Mouse (Mus musculus) adrenal gland, adult 8-10 months (tissue): ENCODE results near the gene Arl15. TPM values are rescaled to one million over a fixed set of nuclear protein-coding genes. Genes with fewer than 3 reads are reported as not detected.

Source experiments
- DNase-seq: peaks from one replicate; pipeline ENCODE4 v3.0.0; 2022
- total RNA-seq, 4 experiments: library from RNA; stranded (reverse); gene quantifications; 2 replicates each; pipeline ENCODE4 v1.2.4; 2022

Arl15 gene
- total RNA-seq, 4 experiments from 2014 or later, result 30.3 to 36.2 (median 32.6) TPM

DNA sequence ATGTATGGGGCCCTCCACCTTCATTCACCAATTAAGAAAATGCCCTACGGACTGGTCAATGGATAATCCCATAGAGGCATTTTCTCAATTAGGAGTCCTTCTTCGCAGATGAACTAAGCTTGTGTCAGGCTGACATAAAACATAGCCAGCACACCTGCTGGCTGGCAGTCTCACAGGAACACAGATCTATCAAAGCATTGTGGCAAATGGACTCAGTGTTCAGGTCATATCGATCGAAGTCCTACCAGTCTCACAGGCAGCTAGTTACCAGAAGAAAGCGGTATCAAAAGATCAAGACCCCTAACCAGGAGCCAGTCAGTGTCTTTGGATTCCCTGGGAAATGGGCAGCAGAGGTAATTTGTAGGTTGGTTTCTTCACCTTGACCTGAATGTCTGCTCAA, 274.1 kb downstream of the Arl15 start:
- no peak for DNase-seq

DNA sequence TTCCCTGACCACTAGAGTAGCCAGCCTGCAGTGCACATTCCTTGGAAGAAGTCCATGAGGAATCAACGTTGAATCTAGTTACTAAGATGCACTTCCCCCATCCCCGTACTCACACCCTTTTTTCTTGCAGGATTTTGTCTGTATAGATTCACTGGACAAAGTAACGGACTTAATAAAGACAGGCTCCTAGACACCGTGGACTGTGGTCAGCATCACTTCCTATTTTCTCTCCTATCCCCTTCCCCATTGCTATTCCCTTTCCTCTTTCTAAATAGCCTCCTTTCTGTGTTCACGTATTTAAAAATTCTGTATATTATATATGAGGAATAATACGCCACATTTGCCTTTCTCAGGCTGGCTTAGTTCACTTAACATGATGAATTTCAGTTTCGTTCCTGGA, 277.1 kb downstream of the Arl15 start:
- DNase-seq, result no peak

DNA sequence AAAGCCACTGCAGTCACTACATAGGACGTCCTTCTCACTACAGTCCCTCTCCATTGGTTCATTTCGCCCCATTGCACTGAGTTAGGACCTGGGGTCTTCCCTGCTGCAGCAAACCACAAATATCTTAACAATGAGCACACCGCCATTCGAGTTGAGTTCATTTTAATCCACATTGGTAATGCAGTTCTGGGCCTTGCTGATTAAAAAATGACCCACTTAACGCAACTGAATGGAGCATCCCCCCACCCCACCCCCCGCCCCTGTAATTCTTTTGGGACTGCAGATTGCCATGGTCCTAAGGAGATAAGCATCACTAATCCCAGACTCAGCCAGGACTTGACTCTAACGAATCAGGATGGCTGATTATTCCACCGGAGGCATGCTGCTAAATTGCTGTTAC, 280.2 kb downstream of the Arl15 start:
- no peak for DNase-seq

DNA sequence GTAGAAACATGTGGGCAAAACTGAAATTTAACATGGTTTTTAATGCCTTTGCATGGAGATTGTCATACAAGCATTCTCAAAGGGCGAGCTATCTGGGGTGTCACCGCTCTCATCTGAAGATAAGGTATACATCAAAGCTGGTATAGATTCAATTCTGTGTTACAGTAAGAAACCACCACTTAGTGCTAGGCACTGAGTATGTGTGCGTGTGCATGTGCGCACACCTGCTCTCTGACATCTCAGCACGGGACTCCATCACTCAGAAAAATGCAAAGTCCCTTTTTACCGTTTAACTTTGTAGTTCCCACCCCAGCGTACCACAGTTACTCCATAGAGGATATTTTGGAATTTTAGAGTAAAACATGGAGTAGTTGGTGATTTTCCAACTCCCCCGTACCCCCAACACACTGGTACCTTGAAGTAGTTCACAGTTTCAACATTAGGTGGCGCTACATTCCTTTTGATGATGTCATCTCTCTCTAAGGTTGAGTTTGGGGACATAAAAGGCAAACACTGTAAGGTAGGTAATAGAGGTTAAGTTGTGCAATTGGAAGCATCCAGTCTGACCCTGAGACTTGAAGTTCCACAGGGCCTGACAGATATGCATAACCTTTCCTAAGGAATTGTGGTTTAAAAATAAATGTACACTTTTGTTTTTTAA, 281.5 kb downstream of the Arl15 start:
- DNase-seq, result no peak

DNA sequence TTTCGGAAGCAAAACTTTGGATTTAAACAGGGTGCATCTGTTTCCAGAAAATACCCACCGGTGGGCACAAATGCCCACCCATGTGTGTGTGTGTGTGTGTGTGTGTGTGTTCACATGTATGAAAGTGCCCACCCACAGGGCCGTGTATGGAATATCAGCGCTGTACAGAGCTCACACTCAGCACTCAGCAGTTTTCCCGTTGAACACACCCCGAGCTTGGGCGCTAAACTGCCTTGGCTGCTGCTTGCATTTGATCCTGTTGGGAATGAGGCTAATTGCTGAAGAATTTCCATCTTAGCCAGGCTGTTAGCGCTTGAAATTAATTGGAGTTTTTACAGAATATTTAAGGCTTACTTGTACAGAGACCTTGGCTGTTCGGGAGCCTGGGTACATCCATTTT, 282.9 kb downstream of the Arl15 start:
- no peak for DNase-seq

DNA sequence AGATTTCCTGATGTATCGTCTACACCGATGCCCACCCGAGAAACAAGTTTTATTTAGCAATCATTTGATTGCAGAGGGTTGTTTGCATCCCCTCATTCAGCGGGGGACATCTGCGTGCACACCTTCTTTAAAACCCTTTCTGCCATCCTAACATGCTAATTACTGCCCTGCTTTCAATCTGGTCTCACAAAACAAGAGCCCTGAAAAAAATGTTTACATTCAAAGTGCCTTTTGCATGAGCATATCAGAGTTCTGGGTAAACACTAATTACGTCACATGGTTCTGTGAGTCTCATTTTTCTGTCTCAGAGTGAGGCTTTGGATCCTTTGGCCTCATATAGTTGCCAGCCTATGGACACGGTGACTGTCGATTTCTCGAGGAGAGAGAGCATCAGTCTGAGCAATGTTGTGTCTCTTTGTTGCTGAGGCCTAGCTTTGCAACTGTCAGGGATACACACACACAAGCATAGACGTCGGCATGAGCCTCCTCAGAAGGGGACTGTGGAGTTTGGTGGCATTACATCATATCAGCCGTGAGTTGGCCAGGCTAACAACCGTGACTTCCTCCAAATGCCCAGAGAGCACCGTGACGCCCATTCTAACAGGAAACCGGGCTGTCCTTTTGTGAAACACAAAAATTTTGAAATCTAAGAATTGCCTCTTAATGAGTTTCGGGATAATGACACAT, 283.4 kb downstream of the Arl15 start:
- no peak for DNase-seq

DNA sequence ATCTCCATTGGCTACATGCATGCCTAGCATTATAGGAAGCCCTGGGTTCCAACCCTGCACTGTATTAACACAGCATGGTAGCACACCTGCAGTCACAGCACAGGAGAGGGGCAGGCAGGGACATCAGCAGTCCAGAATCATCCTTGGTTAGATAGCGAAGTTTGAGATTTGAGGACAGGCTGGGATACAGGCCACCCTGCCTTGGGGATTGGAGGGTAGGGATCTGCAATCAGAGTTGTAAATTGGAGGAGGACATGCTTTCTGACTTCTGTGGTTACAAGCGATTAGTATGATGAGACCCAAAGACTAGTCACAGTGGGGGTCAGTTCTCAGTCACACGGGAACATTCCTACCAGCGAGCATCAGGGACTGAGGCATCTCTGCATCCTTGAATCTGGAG, 284.5 kb downstream of the Arl15 start:
- DNase-seq, result no peak

DNA sequence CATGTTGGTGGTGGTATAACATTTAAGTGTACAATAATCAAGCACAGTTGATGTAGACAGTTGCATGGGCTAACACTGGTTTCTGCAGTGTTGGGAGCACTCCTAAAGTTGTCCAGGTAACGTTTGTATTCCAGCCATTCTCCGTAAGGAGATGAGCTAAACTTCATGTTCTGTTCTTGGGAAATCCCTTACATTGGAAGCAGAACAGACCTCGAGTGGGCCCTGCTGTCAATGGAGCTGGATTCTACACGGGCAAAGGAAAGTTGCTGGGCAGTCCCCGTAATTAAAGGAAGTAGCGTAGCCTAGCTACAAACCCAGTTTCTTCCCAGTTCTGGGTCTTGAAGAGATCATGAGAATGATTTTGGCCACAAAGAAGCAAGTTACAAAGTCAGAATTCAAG, 285.4 kb downstream of the Arl15 start:
- DNase-seq, result no peak

DNA sequence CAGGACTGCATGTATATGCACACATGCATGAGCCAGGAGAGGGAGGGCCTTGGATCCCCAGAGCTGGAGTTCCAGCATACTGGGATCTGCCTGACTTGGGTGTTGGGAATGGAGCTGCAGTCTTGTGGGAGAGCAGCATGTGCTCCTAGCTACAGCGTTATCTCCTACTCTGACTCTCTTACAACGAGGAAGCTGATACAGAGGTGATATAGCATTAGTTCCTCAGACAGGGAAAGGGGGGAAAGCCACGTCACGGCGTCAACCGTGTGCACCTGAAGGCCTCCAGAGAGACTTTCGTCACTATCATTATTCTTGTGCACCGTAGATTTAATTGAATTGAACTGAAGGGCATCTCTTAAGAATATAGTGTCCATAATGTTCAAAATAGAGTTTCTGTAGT, 286.2 kb downstream of the Arl15 start:
- DNase-seq, result no peak

DNA sequence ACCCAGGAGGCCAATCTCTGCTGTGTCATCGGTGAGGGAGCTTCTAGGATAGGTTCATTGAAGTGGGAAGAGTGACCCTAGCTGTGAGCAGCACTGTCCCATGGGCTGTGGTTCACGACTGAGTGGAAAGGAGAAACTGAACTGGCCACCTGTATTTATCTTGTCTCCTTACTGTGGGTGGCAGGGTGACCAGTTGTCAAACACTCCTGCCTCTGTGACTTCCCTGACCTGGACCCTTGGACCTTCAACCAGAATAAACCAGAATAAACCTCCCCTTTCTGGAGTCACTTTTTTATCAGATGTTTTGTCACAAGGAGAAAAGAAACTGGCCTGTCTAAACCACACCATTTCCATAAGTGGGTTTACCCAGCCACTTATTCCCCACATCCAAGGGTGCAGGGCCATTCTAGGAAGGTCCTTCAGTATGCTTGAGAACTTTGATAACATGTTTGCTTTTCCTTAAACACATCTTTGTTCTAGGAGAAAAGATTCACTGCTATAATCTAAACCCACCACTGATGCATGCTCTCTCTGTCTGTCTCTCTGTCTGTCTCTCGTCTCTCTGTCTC, 289.3 kb downstream of the Arl15 start:
- DNase-seq, result no peak

DNA sequence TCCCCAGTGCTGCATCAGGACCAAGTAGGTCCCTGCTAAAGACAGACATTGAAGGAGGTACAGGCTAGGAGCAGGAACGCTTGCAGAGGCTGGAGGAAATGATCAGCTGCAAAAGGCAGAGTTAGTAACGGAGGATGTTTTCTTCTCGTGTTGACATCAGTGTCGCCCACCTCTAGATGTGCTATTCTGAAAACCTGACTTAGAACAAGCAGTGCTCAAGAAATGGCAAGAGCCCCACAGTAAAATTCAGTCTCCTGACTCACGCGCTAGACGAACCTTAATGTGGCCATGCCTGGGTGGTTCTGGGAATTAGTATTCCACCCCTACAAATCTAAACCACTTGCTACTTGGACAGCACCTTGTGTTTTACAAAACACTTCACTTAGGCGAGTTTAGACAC, 291.1 kb downstream of the Arl15 start:
- no peak for DNase-seq

DNA sequence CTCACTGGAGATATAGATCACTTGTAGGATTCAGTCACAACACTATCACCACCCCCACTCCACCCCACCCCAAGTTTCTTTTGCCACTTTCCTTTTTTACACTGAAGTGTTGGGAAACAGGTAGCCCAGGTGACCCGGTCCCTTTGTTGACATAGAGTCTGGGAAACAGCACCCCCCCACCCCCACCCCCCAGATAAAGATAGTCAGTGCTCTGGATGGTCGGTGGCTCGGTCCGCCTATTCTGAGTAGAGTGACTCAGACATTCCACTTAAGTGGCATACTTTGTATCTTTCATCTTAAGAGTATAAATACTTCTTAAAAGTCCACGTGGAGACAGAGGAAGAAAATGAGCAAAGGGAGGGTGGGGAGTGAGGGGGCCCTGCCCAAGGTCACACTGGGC, 292.0 kb downstream of the Arl15 start:
- DNase-seq, result no peak

DNA sequence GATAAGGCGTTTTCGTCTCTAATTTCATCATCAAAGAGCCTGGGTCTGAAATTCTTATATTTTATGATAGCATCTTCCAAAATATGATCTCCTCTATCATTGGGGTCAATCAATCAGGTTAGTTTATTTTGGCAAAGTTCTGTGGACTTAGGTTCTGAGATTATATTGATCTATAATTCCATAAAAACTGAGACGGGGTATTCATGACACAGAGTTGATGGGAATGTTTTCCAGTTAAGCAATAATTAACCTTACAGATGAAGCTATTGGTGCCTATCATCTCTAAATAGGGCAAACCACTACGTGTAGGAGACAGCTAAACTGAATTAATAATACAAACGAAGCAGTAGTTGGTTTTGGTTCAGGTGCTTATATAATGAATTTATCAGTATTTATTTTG, 292.5 kb downstream of the Arl15 start:
- DNase-seq, result no peak

DNA sequence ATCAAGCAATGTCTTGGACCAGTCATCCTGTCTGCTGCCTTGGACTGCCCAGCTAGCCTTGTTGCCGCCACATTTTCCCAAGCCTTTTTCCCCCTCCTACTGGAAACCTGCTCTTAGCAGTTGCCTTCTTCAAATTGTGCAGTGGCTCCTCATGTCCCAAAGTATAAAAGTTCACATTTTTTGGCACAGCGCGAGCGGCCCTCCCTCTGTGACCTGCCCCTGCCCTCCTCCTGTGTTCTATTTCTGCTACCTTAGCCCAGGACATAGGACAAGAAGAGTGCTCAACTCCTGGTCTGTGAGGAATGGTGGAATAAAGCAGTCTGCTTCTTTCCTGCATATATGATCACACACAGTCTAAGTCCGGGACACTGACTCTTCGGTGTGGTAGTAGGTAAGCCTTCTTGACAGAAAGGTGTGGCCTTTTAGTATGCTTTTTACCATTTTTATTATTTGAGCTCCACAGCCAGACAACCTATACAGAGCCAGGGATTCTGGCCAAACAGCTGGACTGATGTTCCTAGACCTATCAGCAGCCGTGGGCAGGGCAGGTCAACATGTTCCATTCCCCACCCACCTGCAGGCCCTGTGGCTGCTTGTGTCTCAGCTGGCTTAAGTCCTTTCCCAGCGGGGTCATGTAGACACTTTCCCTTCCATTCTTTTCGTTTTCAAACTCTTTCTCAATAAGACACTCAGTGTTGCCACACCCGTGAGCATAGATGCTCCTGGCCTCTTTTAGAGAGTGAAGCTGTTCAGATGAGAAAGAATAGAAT, 293.6 kb downstream of the Arl15 start:
- DNase-seq, result no peak

DNA sequence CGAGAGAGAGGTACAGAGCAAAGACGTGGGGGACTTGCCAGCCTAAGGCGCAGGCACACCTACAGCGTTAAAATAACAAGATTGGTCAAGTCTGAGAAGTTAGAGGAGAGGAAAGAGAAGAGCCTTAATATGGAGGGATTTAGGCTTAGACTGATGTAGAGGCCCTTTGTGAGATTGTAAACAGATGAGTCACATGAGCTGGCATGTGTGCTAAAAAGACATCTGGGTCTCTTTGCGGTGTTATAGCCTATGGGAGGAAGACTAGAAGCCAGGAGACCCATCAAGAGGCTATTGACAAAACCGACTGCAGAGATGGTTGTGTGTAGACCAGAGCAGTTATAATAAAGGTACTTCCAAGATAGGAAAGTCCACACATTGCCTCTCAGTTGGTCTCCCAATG, 296.5 kb downstream of the Arl15 start:
- no peak for DNase-seq

DNA sequence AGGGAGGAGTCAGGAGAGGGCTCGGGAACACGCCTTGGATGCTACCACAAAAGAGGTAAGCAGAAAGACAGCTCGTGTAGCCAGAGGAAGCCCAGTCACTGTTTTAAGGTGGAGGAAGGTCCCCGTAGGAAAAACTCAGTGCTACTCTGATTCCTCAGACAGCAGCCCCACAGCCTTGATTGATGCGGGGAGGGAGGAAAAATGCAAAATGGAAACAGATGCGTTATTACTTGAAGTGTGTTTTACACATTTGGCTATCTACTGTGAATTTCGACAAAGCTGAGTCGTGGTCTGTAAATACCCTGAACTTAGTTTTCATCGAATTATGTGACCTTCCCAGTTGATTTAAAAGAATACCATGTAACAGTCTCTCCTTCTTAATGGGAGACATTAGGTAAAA, 296.9 kb downstream of the Arl15 start:
- no peak for DNase-seq

DNA sequence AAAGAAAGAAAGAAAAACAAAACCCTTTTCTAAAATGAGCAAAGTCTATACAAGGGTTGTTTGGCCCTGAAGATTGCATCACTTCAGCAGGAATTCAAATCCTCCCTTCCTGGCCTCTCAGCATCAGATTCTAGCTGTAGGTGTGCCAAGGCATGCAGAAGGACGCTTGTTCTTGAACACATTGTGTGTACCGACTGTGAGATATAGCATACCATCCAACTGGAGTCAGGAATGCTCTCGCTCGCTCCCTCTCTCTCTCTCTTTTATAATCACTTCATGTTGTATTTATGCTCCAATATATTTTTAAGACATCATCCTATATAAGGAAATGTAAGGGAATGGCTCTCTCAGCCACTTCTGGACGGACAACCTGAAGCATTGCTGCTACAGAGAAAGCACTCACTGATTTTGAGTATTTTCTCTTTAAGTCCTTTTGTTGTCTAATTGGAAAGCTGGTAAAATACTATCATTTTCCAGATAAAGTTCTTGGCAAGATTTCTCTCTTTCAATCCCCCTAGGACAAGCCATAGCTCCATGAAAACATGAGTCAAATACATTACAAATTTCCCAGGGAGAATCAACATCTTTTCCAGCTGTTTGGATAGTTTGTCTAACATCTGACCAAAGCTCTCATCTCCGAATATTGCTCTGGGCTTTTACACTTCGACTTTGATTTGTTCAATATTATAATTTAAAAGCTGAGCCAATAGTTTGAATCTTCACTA, 300.0 kb downstream of the Arl15 start:
- DNase-seq, result no peak

DNA sequence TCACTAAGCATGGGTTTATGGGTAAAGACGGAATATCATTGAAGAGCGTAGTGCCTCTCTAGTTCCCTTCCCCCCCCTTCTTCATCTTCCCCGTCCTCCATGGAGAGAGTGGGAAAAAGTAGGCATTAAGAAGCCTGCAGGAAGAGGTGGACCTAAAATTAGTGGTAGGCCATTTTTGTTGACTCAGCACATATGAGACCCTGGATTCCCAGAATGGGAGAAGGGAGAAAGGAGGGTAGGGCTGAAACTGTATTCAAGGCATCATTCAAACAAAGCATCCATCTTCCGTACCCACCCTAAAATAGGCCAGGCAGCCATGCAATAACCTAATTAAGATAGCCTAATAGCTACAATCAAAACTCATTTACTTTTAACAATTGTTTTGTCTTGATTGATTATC, 301.1 kb downstream of the Arl15 start:
- DNase-seq, result no peak

DNA sequence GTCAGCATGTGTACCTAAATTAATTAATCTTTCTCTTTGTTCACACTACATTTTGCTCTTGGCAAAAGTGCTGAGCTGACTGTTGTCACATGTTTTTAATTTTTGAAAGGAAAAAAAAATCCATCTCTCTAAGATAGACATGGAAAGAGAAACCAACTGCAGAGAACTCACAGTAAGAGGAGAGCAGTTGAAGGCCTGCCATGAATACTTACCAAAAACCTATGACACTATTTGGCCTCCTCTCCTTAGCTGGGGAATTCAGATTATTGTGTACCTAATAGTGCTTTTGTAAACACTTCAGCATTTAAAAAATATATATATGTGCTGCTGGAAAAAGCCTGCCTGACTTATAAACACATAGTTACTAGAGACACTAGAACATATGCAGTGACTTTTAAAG, 302.1 kb downstream of the Arl15 start:
- no peak for DNase-seq

DNA sequence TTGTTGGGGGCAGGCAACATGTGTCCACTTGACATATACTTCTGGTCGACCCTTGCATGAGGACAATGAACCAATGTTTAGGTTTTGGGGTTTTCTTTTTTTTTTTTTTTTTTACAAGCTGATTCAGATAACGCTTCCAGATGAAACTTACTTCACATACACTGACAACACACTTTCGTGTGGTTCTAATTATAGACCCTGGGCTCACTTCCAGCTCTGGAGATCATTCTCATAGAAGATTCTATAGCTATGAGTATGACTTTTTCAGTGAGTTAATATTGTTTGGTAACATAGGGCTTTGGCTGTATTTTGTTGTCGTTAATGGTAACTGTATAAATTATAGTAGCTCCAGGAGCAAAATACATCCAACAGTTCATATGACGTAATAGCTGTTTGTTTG, 306.9 kb downstream of the Arl15 start:
- no peak for DNase-seq

DNA sequence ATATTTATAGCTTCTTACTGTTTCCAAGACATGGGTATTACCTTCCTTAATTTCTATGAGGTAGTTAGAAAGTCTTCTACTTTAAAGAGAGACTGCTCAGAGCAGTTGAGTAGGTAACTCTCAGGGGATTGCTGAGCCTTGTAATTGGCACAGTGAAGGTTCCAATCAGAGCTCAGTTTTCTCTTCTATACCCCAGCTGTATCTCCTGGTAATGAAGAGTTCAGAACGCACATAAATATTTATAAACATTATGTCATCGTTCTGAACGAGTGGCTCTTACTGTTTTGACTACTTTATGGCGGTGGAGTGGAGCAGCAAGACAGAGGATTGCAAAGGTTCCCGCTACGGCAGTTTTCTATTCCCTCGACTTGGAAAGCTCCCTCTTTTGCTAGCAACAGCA, 311.8 kb downstream of the Arl15 start:
- no peak for DNase-seq

DNA sequence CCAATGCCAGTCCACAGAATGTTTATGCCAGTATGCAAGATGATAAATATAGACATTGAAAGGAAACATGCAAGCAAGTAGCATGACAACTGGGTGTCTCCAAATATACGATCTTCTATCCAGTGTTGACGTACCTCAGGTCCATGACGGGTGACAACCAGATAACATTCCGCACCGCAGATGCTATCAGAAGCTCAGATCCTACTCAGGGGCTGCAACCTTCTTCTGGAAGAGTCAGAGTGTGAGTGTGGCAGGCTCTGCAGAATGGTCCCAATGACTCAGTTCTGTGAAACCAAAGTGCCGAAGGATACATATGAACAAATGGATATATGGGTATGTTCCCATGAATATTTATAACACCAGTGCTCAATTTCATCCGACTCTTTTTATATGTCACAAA, 313.2 kb downstream of the Arl15 start:
- DNase-seq, result no peak

DNA sequence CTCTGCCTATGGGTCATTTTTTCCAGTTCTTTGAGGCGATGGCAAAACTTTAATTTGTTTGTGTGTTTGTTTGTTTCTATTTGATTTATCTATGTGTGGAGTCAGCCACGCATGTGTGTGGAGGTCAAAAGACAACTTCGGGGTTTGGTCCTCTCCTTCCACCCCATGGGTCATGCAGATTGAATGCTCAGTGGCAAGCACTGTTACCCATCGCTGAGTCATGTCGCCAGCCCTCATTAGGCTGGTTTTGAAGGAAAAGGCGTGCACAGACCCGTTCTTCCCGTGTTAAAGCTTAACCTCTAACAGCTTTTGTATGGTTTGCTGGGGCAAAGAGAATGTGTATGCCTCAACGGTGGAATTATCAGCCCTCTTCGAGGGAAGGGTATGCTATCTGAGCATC, 315.1 kb downstream of the Arl15 start:
- no peak for DNase-seq
